Mouse (Mus musculus): ENCODE measurements around the gene Tmem248.

Gene Tmem248

GRCm38 (mm10) chr5:130216781-130217180 lies at the start of gene Tmem248:
Gene Tmem248, plus strand, starts transcription at chr5:130217081.
- no peak for DNase-seq

GRCm38 (mm10) chr5:130169109-130169508 lies 47.8 kb upstream of the Tmem248 start:
- no peak for DNase-seq

- no peak for DNase-seq
These were observed 46.0 kb upstream of the Tmem248 start for GRCm38 (mm10) chr5:130170666-130171422.

- peak; percentile 94 for DNase-seq
These were observed 45.4 kb upstream of the Tmem248 start, which contains the start of gene Rabgef1 for GRCm38 (mm10) chr5:130171423-130171954. Gene Rabgef1, plus strand, starts transcription at chr5:130171798.

GRCm38 (mm10) chr5:130171956-130172601 lies 44.8 kb upstream of the Tmem248 start:
- no peak for DNase-seq

- no peak for DNase-seq
These were observed 43.9 kb upstream of the Tmem248 start for GRCm38 (mm10) chr5:130173012-130173411.

- no peak for DNase-seq
These were observed 39.0 kb upstream of the Tmem248 start for GRCm38 (mm10) chr5:130177871-130178270.

- no peak for DNase-seq
These were observed 36.5 kb upstream of the Tmem248 start for GRCm38 (mm10) chr5:130180362-130180761.

GRCm38 (mm10) chr5:130181740-130182540 lies 34.9 kb upstream of the Tmem248 start:
- DNase-seq = no peak

GRCm38 (mm10) chr5:130182541-130182821 lies 34.4 kb upstream of the Tmem248 start:
- DNase-seq = no peak

- DNase-seq = no peak
These were observed 32.6 kb upstream of the Tmem248 start for GRCm38 (mm10) chr5:130184193-130184856.

- no peak for DNase-seq
These were observed 31.6 kb upstream of the Tmem248 start for GRCm38 (mm10) chr5:130185312-130185711.

GRCm38 (mm10) chr5:130187383-130187782 lies 29.5 kb upstream of the Tmem248 start:
- no peak for DNase-seq

GRCm38 (mm10) chr5:130190909-130191308 lies 26.0 kb upstream of the Tmem248 start:
- no peak for DNase-seq

- DNase-seq = no peak
These were observed 25.0 kb upstream of the Tmem248 start for GRCm38 (mm10) chr5:130191865-130192264.

- DNase-seq = no peak
These were observed 24.4 kb upstream of the Tmem248 start for GRCm38 (mm10) chr5:130192356-130192944.

- no peak for DNase-seq
These were observed 23.1 kb upstream of the Tmem248 start for GRCm38 (mm10) chr5:130193760-130194159.

- no peak for DNase-seq
These were observed 20.6 kb upstream of the Tmem248 start for GRCm38 (mm10) chr5:130196307-130196706.

GRCm38 (mm10) chr5:130197454-130197853 lies 19.4 kb upstream of the Tmem248 start:
- no peak for DNase-seq

GRCm38 (mm10) chr5:130197981-130198380 lies 18.9 kb upstream of the Tmem248 start:
- no peak for DNase-seq

- DNase-seq = no peak
These were observed 16.4 kb upstream of the Tmem248 start for GRCm38 (mm10) chr5:130200233-130201029.

- no peak for DNase-seq
These were observed 12.9 kb upstream of the Tmem248 start for GRCm38 (mm10) chr5:130203948-130204347.

Data from cerebellum, adult 11-12 months (tissue).